Mouse (Mus musculus) bone marrow macrophage, adult 2 months (primary cell): ENCODE data around the gene Cxcr5.

Experiments
- CTCF ChIP-seq: IDR thresholded peaks from 2 replicates; pipeline ENCODE4 v1.5.1; 2012; ENCODE audit warnings: low read depth, mild to moderate bottlenecking, low read length, moderate library complexity
- POLR2A ChIP-seq: IDR thresholded peaks from 2 replicates; pipeline ENCODE4 v1.6.1; 2012; ENCODE audit warnings: mild to moderate bottlenecking, low read depth, low read length, borderline replicate concordance

DNA sequence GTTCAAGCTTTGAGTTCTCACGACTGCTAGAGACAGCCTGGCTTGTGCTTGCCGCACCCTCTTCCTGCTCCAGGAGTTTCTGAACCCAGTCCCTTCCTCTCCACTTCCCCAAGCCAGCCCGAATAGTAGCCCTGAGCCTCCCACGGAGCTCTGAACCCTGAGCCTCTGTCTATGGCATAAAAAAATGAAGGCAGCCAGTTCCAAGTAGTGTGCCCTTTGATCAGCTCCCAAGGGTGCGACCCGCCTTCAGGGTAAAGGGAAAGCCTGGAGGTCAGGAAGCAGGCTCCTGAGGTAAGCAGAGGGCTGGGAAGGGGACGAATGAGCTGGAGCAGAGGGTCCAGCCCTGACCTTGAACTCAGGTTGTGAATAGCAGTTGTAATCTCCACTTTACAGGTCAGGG, 93.5 kb downstream of the Cxcr5 start:
- TF ChIP-seq CTCF = no peak
- no peak for TF ChIP-seq POLR2A
